Mouse (Mus musculus): ENCODE measurements around the gene Adamtsl2. TPM values are rescaled to one million over a fixed set of nuclear protein-coding genes. Genes with fewer than 3 reads are reported as not detected.

Adamtsl2 gene
- polyA plus RNA-seq, 2 experiments from 2014 or later: 0.31 TPM; not detected in 1

DNA sequence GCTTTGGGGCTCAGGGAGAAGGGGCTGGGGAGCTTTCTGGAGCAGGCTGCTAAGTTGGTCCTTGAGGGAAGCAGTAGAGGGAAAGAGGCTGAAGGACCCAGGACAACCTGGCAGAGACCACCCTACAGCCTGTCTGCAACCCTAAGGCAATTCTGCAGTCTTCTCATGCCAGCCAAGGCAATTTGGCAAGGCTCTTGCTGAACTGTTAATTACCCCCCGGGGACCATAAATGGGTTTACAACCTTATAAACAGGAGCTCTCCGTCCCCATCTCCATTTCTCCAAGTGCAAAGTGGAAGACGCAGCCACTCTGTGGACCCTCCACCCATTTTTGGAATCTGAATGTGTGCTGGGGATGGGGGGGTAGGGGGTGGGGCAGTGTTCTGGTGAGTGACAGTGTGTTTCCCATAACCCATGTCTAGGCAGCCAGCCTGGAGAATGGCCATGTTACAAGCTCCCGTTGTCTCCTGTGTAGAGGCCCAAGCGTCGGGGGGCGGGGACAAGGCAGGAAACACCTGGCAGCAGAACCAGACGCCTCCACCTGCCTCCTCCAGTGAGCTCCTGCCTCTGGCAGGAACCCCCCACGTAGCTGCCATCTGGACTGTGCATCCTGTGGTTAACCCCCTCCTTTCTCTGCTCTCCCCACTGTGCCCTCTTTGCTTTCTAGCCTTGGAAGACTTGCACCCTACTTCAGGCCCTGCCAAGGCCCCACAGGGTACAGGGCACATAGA lies 42.6 kb downstream of the Adamtsl2 start:
- peak; percentile 95 for ATAC-seq

DNA sequence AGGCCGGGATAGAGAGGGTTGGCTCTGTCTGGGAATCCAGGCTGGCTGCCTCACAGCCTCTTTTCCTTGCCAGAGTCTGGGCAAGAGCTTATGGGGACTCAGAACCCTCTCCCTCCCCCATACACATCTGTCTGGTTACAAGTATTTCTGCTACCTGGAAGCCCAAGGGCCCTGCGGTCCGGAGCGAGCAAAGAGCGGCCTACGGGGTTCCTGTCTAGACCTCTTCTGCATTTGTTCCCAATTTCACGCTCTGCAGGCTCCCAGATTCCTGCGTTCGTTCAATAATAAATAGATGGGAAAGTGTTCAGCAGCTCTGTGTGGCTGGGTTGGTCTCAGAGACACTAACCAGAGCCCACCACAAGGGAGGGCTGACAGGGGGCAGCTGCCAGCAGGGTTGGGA lies 43.4 kb downstream of the Adamtsl2 start:
- no peak for ATAC-seq

DNA sequence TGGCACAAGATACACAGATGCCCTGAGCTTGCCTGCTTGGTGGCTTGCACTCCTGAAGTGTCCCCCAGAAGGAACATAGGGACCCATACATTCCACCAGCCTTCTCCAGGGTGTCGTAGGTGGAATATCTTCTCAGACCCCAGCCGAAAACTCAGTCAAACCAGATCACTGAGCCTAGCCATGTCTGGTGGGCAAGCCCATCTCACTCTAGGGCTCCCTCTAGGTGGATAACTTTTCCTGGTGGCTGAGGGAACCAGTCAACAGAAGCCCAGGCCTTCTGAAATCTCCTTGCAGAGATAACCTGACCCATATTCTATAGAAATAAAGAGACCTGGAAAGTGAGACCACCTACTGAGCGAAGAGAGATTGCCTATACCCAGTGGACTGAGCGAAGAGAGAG lies 43.9 kb downstream of the Adamtsl2 start:
- no peak for ATAC-seq

DNA sequence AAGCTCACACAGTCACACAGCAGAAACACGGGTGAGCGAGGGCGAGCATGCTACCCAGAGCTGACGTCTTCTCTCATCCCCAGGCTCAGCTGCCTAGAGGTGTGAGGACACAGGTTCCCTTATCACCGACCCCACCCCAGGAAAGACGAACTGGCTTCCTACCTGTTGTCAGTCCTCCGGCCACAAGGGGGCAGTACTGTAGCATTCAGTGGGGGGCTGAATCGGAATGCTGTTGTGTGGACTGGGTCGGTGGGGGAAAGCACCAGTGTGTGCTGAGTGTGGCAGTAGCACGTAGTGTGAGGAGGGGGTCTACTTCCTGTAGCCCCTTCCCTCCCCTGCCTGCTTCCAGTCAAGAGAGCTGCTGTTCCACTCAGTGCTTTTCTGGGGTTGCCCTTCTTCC lies 46.8 kb downstream of the Adamtsl2 start:
- peak; percentile 38 for ATAC-seq

DNA sequence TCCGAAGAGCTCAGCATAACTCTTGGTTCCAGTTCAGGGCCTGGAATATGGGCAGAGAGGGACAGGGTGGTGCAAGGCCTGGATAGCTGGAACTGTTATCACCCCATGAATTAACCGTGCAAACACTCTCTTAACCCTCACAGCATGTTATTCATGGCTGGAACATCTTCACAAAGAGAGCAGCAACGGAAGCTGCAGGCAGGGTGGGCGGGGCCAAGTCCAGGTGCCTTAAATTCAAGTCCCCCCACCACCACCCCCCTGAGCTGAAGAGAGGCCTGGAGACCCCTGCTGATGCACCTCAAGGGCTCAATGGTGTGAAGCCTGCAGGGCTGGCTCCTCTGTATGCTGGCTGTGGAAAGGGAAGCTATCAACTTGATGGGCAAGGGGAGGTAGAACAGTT lies 47.3 kb downstream of the Adamtsl2 start:
- ATAC-seq: no peak

DNA sequence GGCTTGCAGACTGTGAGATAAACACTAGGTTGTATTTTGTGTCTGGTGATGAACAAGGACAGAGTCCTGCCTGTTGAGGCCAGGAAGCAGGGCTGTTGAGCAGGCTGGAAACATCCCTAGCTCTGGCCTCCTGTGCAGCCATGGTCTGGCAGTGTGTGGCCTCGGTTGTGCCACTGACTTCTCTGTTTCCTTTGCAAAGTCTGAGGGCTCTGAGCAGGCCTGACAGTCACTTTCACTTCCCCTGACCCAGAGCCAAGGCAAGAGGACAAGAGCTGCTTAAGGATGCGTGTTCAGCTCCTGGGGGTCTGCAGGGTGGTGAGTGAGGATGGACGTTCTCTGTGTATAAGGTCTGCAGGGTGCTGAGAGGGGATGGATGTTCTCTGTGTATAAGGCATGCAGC lies 49.8 kb downstream of the Adamtsl2 start:
- no peak for ATAC-seq

DNA sequence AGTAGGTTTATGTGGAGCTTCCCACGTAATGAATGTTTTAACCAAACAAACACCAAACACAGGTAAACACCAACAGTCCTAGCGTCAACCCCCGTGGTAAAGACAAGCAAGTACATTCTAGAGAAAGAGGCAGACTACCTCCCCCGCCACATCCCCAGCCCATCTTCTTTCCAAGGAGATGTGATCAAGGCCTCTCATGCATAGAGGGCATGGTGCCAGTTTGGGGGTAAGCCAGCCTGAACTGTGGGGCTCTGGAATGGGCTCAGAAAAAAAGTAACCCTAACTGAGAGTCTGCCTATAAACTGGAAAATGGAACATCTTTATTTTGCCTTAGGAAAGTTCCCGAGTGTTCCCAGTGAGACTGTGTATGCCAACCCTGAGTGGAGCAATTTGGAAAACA lies 56.8 kb downstream of the Adamtsl2 start:
- no peak for ATAC-seq

DNA sequence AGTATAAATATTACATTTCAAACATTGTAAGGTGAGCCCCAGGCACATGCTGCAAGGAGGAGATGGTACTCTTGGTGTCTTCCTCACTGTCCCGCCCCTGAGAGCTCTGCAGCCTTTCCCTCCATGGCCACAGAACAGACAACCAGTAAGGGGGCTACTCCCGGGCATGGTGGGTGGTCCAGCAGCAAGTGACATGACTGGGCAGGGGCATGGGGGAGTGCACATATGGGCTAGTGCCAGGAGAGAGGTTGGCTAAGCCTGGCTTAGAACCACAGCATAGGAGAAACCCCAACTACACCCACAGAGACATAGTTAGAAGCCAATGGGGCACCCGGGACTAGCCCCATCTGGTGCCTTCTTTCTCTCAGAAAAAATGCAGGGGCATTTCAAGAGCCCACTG lies 57.2 kb downstream of the Adamtsl2 start:
- no peak for ATAC-seq

DNA sequence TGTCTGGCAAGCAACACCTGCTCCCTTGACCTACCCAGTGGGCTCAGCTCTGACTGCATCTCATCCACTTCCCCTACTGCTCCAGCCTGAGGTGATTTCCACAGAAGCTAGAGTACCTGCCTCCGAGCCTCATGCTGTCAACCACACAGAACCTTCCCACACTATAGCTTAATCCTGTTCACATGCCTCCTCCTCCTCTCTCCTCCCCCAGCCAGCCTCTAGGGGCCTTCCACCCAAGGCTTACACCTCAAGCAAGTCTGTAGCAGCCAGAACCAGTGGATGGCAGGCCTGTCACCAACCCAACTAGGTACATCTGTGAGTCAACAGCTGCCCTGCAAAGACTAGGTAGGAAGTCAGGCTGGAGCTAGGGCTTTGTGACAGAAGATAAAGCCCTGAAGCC lies 57.6 kb downstream of the Adamtsl2 start:
- ATAC-seq: no peak

DNA sequence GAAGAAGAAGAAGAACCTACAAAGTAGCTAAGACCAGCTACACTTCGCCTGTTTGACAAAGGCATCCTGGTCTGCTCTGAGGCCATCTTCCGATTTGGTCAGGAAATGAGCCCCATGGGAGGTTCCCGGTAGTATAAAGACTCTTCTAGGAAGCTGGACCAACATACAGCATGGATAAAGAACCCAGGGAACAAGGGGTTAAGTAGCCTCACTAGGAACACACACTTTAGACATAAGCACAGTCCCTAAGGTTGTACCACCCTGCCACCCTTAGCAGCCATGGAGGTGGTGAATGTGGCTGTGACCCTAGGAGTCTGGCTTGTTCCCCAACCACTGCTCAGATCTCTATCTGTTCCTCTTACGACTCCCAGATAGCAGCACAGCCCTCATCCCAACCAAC lies 59.2 kb downstream of the Adamtsl2 start:
- no peak for ATAC-seq

DNA sequence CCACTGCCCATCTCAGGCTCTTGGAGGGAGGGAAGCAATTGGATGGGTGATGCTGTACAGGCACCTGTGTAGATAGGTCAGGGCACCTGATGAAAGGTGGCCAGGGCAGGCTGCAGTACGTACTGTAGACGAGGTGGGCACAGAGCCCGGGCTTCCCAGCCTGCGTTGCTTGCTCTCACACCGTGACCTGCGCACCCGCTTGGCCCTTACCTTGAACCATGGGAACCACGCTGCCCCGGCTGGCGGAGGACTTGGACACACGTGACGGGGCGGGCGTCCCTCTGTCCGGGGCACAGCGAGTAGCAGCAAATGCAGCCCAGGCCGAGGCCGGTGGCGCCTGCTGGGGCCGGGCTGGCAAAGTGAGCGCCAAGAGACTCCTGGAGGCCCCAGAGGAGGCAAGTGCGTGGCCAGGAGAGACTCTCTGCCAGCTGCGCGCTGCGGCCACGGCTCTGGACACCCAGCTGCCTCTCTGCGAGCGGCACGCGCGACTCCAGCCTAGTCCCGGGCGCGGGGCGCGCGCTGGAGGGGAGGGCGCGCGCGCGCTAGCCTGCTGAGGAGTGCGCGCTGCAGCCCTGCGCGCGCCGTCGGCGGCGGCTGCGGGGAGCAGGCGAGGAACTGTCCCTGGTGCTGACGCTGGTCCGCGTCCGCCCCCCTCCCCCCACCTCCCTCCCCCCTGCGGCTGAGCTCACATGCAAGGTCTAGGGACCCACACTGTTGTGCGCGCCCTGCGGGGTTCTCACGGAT lies 62.9 kb downstream of the Adamtsl2 start, which contains the start of gene Fam163b:
Fam163b (minus strand) TSS at position 542 of the 744 bp plus-strand sequence.
- no peak for ATAC-seq

DNA sequence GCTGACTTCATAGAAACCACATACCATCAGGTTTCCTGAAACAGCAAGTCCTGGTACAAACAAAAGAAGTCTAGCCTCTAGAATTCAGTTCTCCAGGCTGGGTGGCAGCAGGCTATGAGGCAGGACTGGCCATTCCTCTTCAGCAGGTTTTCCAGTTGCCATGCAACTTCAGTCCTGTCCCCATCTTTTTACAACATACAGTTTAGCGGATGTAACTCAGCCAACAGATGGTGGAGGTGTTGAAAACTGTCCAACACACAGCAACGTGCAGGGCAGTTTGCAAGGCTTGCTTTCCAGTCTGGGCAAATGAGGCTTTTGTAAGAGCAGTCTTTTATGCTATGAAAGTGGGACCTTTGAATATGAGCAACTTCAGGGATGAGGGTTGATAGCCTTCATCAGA lies 65.8 kb downstream of the Adamtsl2 start:
- ATAC-seq: no peak

DNA sequence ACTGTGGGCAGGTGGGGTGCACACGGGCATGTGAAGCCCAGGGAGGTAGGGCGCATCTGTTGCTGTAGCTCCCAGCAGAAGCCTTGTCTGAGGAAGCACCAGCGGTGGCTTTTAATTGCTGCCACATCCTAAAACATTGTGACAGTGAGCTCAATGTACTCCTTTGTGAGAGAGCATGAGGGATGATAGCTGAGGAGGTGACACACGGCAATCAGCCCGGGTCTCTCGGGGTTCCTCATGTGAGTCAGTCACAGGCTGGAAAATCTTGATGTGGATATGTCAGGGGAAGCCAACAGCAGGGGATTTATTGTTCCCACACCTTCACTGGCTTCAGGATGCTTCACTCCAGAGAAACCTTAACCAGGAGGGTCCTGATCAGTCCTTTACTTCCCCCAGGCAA lies 67.7 kb downstream of the Adamtsl2 start:
- ATAC-seq: no peak

DNA sequence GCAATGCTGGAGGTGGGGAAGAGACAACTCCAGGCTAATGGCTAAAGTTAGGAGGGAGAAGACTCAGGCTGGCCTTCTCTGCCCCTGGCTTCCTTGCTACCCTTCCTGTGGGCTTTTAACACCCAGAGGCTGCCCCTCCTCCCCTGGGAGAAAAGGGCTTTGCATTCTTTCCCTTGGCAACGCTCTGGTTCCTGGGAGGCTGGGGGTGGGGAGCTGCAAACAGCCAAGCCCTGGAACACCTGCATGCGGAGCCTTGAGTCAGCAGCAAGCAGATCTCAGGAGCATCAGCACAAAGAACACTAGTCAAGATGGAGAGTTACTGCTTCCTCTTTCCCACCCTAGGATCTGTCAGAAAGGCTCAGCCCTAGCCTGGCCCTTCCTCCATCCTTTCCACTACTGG lies 70.3 kb downstream of the Adamtsl2 start:
- no peak for ATAC-seq

DNA sequence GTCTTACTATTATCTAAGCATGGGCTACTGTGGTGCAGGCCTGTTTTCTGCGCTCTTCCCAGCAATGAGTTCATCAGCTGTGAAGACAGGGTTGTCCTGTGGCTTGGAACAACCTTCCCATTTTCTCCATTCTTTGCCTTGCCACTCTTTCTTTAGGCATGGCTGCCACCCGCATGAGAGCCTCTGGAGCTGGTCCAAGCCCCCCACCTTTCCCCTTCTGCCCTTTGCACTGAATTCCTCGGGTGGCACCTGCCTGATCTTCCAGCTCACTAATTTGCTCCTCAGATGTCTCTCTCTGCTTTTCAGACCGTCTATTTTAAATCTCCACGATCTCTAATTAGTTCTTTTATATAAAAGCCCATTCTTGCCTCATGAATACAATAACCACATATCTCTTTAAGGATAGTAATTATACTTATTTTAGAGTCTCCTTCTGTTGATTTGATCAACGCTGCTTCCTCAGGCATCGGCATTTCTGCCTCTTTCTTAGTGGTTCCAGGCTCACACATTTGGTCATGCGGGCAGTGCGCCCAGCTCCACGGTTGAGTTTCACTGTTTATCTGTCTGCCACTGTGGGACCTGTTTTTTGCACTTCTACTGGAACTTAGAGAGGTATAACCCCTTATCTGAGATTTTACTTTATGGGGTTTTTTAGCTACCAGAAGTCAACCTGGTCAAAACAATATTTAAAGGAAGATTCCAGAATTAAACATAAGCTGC lies 75.4 kb downstream of the Adamtsl2 start:
- no peak for ATAC-seq

DNA sequence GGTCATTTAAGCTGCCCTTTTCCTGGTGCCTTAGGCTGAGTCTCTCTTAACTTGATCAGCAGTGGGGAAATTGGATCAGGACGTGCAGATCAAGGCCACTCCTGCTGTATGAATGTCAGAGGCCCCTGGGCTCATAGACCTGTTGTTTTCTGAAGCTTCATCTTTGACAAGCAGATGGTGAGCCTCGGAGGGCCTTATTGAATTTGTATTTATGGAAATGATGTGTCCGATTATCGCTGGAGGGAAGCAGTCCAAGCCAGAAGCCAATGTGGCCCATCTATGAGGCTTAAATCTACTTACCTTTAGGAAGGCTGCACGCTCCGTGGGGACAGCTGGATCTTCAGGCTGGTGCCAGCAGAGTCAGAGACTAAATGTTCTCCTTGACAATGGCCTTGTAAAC lies 77.4 kb downstream of the Adamtsl2 start:
- ATAC-seq: no peak

Other genes with a start within 250 kb of the Adamtsl2 start
- gene Abo, start 214.4 kb upstream of the Adamtsl2 start, polyA plus RNA-seq (2017; shearing (Covaris generic)): not detected
- gene Surf6, start 176.5 kb upstream of the Adamtsl2 start, polyA plus RNA-seq (2017; shearing (Covaris generic)): 10 to 100 TPM; 27.3 to 56.2 TPM
- gene Med22, start 168.7 kb upstream of the Adamtsl2 start, polyA plus RNA-seq (2017; shearing (Covaris generic)): 10 to 100 TPM; 10.6 to 19.6 TPM
- 1,000 to 10,000 TPM in 1 of 2 experiments, 100 to 1,000 TPM in 1; 646 to 1,008 TPM for gene Rpl7a, start 168.6 kb upstream of the Adamtsl2 start, polyA plus RNA-seq (2017; shearing (Covaris generic))
- gene Surf2, start 163.0 kb upstream of the Adamtsl2 start, polyA plus RNA-seq (2017; shearing (Covaris generic)): 10 to 100 TPM; 51.4 to 64.4 TPM
- 100 to 1,000 TPM; 100 to 116 TPM for gene Surf1, start 162.8 kb upstream of the Adamtsl2 start, polyA plus RNA-seq (2017; shearing (Covaris generic))
- gene Surf4, start 145.5 kb upstream of the Adamtsl2 start, polyA plus RNA-seq (2017; shearing (Covaris generic)): 100 to 1,000 TPM in 1 of 2 experiments, 10 to 100 TPM in 1; 83.0 to 121 TPM
- under 1 TPM in 1 of 2 experiments, not detected in 1; 0.42 TPM for gene Stkld1, start 145.3 kb upstream of the Adamtsl2 start, polyA plus RNA-seq (2017; shearing (Covaris generic))
- 10 to 100 TPM; 55.5 to 76.3 TPM for gene Rexo4, start 115.0 kb upstream of the Adamtsl2 start, polyA plus RNA-seq (2017; shearing (Covaris generic))
- gene Adamts13, start 106.0 kb upstream of the Adamtsl2 start, polyA plus RNA-seq (2017; shearing (Covaris generic)): not detected
- 10 to 100 TPM; 18.6 to 18.9 TPM for gene Cacfd1, start 69.5 kb upstream of the Adamtsl2 start, polyA plus RNA-seq (2017; shearing (Covaris generic))
- gene Slc2a6, start 51.4 kb upstream of the Adamtsl2 start, polyA plus RNA-seq (2017; shearing (Covaris generic)): 1 to 10 TPM; 2.4 to 5.6 TPM
- not detected for gene Mymk, start 7.2 kb upstream of the Adamtsl2 start, polyA plus RNA-seq (2017; shearing (Covaris generic))
- gene Fam163b, start 63.1 kb downstream of the Adamtsl2 start, polyA plus RNA-seq (2017; shearing (Covaris generic)): not detected
- not detected for gene Dbh, start 85.9 kb downstream of the Adamtsl2 start, polyA plus RNA-seq (2017; shearing (Covaris generic))
- 1 to 10 TPM; 4.9 to 9.7 TPM for gene Sardh, start 169.0 kb downstream of the Adamtsl2 start, polyA plus RNA-seq (2017; shearing (Covaris generic))

Measured in CD4-positive, CD25-positive, alpha-beta regulatory T cell, adult 4 months (primary cell).